Mouse (Mus musculus) urinary bladder, adult 18-20 months (tissue): ENCODE results near the gene Aox3.
A peak's percentile ranks its signal among the peaks of the same experiment; 100 is the strongest.

Source experiments
- DNase-seq, 2 experiments: peaks; one replicate each; pipeline ENCODE4 v3.0.0; 2022; ENCODE audit warnings: low spot score in 2 of 2, mixed read lengths in 2 of 2

The Aox3 gene

GRCm38 (mm10) chr1:58198386-58198785 lies 85.5 kb downstream of the Aox3 start:
- no peak for DNase-seq

GRCm38 (mm10) chr1:58210203-58210602 lies 97.3 kb downstream of the Aox3 start, which contains the start of gene Aox4:
Aox4 (plus strand) TSS chr1:58210397.
- DNase-seq, result peak; percentile 40 to 67

GRCm38 (mm10) chr1:58212805-58213204 lies 99.9 kb downstream of the Aox3 start:
- no peak for DNase-seq

- no peak for DNase-seq
These were observed 100.9 kb downstream of the Aox3 start for GRCm38 (mm10) chr1:58213838-58214237.

GRCm38 (mm10) chr1:58215353-58215752 lies 102.4 kb downstream of the Aox3 start:
- DNase-seq, result no peak

GRCm38 (mm10) chr1:58215956-58216532 lies 103.1 kb downstream of the Aox3 start:
- DNase-seq, result no peak

GRCm38 (mm10) chr1:58221070-58221469 lies 108.1 kb downstream of the Aox3 start:
- no peak for DNase-seq

GRCm38 (mm10) chr1:58221879-58222278 lies 108.9 kb downstream of the Aox3 start:
- no peak for DNase-seq

- no peak for DNase-seq
These were observed 115.2 kb downstream of the Aox3 start for GRCm38 (mm10) chr1:58228086-58228485.

- no peak for DNase-seq
These were observed 116.0 kb downstream of the Aox3 start for GRCm38 (mm10) chr1:58228916-58229315.

- no peak for DNase-seq
These were observed 116.8 kb downstream of the Aox3 start for GRCm38 (mm10) chr1:58229774-58230173.

GRCm38 (mm10) chr1:58230542-58230941 lies 117.6 kb downstream of the Aox3 start:
- no peak for DNase-seq

GRCm38 (mm10) chr1:58235405-58235804 lies 122.5 kb downstream of the Aox3 start:
- no peak for DNase-seq

GRCm38 (mm10) chr1:58237527-58238299 lies 124.8 kb downstream of the Aox3 start:
- no peak for DNase-seq

GRCm38 (mm10) chr1:58238440-58238839 lies 125.5 kb downstream of the Aox3 start:
- DNase-seq, result no peak

GRCm38 (mm10) chr1:58238961-58239360 lies 126.0 kb downstream of the Aox3 start:
- no peak for DNase-seq

GRCm38 (mm10) chr1:58240347-58240746 lies 127.4 kb downstream of the Aox3 start:
- DNase-seq, result no peak

- no peak for DNase-seq
These were observed 131.6 kb downstream of the Aox3 start for GRCm38 (mm10) chr1:58244487-58244886.

- no peak for DNase-seq
These were observed 135.6 kb downstream of the Aox3 start for GRCm38 (mm10) chr1:58248518-58248917.
